Mouse (Mus musculus): ENCODE results near the gene Epop. TPM values are rescaled to one million over a fixed set of nuclear protein-coding genes. Genes with fewer than 3 reads are reported as not detected.

Epop gene
- 3.5 and 3.9 TPM in 2 replicates for polyA plus RNA-seq (2015; fragmentation: Nextera tagmentation; extraction: Ambion mirVana)

DNA sequence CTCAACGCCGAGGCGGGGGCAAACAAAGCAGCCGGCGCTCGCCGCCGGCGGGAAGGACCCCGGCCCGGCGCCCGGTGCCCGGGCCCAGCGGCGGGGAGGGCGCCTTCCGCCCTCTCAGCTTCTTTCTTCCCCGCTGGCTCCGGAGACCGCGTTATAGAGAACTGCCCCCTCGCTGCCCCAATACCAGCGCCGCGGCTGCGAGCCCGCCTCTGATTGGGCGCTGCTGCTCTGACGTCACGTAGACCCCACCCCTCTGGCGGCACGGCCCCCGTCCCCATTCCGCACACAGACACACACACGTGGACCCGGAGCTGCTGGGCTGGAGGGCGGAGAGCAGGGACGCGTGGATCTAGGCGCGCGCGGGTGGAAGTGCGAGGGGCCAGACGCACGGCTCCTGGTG is at the start of gene Epop:
TSS of gene Epop (minus strand) at position 127 of the 400 bp plus-strand sequence.
- Histone ChIP-seq H3K4me1 (peaks cover 29% of the 10 kb centered on the region), H3K27ac (no peak within 1 kb of the TSS), H3K9me3 (replicated peaks) (no peaks in the 10 kb centered on the region), H3K4me3 (peak within 1 kb of the TSS; percentile 69), H3K4me2 (peak within 1 kb of the TSS; percentile 85), H3K27me3 (peaks cover 70% of the 10 kb centered on the region), H3K9ac (peak within 1 kb of the TSS; percentile 81), H3K36me3 (ENCODE audit: poor library complexity, severe bottlenecking) (no peaks in the 10 kb centered on the region)
- WGBS: under 1% methylated on average over 44 of the region's 47 CpGs
- peak; percentile 95 for ATAC-seq

DNA sequence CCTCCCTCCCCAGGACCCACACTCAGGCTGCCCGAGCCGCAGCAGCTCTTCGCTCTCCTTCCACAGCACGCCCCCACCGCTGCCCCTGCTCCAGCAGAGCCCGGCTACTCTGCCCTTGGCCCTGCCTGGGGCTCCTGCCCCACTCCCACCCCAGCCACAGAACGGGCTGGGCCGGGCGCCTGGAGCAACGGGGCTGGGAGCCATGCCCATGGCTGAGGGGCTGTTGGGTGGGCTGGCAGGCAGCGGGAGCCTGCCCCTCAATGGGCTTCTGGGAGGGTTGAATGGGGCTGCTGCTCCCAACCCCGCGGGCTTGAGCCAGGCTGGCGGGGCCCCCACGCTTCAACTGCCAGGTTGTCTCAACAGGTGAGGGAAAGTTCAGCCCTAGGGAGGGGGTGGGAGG is 48.8 kb upstream of the Epop start:
- WGBS: 69% methylated on average over 15 of the region's 15 CpGs
- no peak overlapping the region for H3K4me3 ChIP-seq
- no peak overlapping the region for H3K4me2 ChIP-seq
- H3K9me3 ChIP-seq (replicated peaks): no peaks in the 10 kb centered on the region
- peak overlapping the region; percentile 21; the same call in 1 of the 2 replicates for H3K9ac ChIP-seq
- H3K4me1 ChIP-seq: peaks cover 35% of the 10 kb centered on the region
- H3K27me3 ChIP-seq: no peaks in the 10 kb centered on the region
- 0 out of 2 replicates have a peak, but pooled peaks have one; percentile 39 for ATAC-seq
- peak overlapping the region; percentile 31 for H3K27ac ChIP-seq
- H3K36me3 ChIP-seq (ENCODE audit: poor library complexity, severe bottlenecking): peaks cover 90% of the 10 kb centered on the region

DNA sequence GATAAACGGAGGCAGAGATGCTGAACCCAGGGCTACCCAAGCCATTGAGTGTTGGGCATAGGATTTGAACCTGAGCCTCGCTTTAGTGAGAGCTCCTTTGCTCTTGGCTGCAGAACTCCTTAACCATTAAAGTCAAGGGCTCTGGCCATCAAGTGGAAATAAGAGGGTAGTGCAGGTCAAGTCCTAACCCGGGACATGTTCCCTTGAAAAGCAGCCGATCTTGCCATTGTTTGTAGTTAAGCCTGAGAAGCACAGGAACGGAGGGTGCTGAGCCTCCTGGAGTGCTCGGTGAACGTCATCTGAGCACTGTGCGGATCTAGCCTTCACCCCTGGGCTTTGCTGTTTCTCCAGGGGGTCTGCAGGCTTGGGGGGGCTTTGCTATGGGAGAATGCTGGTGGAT is 48.3 kb upstream of the Epop start:
- no peaks in the 10 kb centered on the region for H3K27me3 ChIP-seq
- no peak for ATAC-seq
- peaks cover 35% of the 10 kb centered on the region for H3K4me1 ChIP-seq
- 31% methylated on average over 8 of the region's 8 CpGs for WGBS
- peaks cover 95% of the 10 kb centered on the region for H3K36me3 ChIP-seq (ENCODE audit: poor library complexity, severe bottlenecking)
- H3K4me2 ChIP-seq: no peak overlapping the region
- 0 out of 2 replicates have a peak overlapping the region, but pooled peaks have one; percentile 21 for H3K9ac ChIP-seq
- no peak overlapping the region; the same call in 1 of the 2 replicates for H3K4me3 ChIP-seq
- H3K27ac ChIP-seq: peak overlapping the region; percentile 31
- no peaks in the 10 kb centered on the region for H3K9me3 ChIP-seq (replicated peaks)

DNA sequence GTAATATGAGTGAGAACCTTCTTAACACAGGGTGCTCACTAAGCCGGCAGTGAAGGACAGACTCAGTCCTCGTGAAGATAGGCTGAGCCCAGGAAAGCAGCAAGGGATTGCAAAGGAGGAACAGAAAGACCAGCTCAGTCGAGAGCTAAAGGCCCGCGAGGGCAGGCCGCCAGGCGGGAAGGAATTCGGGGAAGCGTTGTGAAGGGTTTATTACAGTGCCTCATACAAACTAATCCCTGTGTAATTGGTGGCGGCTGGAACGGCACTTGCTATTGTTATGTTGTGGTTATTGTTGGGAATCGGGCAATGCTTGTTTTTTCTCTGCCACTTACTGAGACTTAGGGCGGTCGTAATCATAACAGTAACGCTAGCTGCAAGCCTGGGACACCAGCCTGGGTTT is 47.9 kb upstream of the Epop start:
- Histone ChIP-seq H3K9ac (peak overlapping the region; percentile 54; the same call in 1 of the 2 replicates), H3K27me3 (no peaks in the 10 kb centered on the region), H3K4me1 (peaks cover 35% of the 10 kb centered on the region), H3K36me3 (ENCODE audit: poor library complexity, severe bottlenecking) (peaks cover 95% of the 10 kb centered on the region), H3K9me3 (replicated peaks) (no peaks in the 10 kb centered on the region), H3K27ac (peak overlapping the region; percentile 31), H3K4me2 (peak overlapping the region; percentile 3; the same call in 1 of the 2 replicates), H3K4me3 (no peak overlapping the region; the same call in 1 of the 2 replicates)
- WGBS: 9% methylated on average over 15 of the region's 15 CpGs
- no peak for ATAC-seq

DNA sequence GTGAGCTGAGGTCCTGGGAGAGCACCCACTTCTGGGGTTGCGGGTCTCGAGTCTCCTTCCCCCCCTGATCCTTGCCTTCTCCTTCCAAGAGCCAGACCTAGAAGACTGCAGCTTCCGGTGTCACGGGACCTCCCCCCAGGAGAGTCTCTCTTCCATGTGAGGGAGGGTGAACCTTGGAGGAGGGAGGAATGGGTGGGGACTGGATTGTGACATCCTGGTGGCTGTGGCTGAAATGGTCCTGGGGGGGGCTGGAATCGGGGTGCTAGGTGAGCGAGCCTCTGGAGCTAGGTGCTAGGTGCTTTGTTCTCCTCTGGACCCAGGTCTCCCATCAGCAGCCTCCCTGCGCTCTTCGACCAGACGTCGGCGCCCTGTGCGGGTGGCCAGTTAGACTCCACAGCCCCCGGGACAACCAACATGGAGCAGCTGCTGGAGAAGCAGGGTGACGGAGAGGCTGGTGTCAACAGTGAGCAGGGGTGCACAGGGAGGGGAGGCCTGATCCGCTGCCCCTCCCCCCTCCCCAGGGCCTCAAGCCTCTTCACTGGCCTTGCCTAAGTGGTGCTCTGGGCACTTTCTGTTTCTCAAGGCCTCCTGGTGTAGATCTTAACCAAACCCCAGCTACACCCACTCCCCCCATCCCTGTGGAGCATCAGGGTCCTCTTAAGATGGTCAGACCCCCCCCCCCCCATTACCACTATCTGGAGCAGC is 46.7 kb upstream of the Epop start:
- WGBS: 78% methylated on average over 15 of the region's 15 CpGs
- no peak overlapping the region for H3K27ac ChIP-seq

DNA sequence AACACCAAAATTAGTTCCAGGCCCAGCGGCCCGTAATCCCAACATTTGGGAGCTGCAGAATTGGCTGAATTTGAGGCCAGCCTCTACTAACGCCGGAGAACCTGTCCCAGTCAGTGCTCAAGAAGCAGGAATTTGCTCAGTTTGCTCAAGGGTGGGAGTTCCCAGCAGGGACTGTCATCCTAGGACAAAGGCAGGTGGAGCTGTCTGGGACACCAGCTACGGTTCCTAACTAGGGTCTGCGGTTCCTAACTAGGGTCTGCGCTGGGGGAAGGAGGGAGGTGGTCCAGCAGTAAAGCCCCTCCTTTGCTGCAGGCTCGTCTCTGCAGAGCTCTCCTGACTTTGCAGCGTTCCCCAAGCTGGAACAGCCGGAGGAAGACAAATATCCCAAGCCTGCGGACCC is 43.6 kb upstream of the Epop start:
- ATAC-seq: no peak
- 77% methylated on average over 11 of the region's 11 CpGs for WGBS
- Histone ChIP-seq H3K36me3 (ENCODE audit: poor library complexity, severe bottlenecking) (peaks cover 99% of the 10 kb centered on the region), H3K27me3 (no peaks in the 10 kb centered on the region), H3K4me1 (peaks cover 52% of the 10 kb centered on the region), H3K27ac (no peak overlapping the region), H3K9ac (no peak overlapping the region), H3K4me2 (no peak overlapping the region), H3K4me3 (no peak overlapping the region), H3K9me3 (replicated peaks) (no peaks in the 10 kb centered on the region)

More for the DNA sequence above, 46.7 kb upstream of the Epop start:
- ATAC-seq: no peak
- H3K4me2 ChIP-seq: no peak overlapping the region
- H3K27me3 ChIP-seq: no peaks in the 10 kb centered on the region
- 0 out of 2 replicates have a peak overlapping the region, but pooled peaks have one; percentile 22 for H3K9ac ChIP-seq
- peaks cover 35% of the 10 kb centered on the region for H3K4me1 ChIP-seq
- no peaks in the 10 kb centered on the region for H3K9me3 ChIP-seq (replicated peaks)
- no peak overlapping the region for H3K4me3 ChIP-seq
- peaks cover 95% of the 10 kb centered on the region for H3K36me3 ChIP-seq (ENCODE audit: poor library complexity, severe bottlenecking)

DNA sequence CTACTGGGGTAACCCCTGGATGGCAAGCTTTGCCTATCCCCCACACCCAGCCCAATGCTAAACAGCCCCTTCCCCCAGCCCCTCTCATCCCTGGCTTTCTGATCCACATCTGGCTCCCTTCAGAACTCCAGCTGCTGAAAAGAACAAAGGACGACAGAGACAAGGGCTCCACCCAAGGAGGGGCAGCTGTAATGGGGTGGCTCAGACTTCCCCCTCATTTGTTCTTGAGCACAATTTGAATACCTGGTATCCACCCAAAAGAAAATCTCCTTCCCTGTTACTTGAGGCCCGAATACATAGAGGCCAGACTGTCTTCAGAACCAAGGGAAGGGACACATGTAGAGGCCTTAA is 41.6 kb upstream of the Epop start:
- H3K4me1 ChIP-seq: peaks cover 32% of the 10 kb centered on the region
- peaks cover 98% of the 10 kb centered on the region for H3K36me3 ChIP-seq (ENCODE audit: poor library complexity, severe bottlenecking)
- no peaks in the 10 kb centered on the region for H3K9me3 ChIP-seq (replicated peaks)
- H3K27ac ChIP-seq: no peak overlapping the region
- no peaks in the 10 kb centered on the region for H3K27me3 ChIP-seq
- H3K9ac ChIP-seq: no peak overlapping the region
- 47% methylated on average over 2 of the region's 2 CpGs for WGBS
- no peak overlapping the region for H3K4me2 ChIP-seq
- ATAC-seq: no peak
- no peak overlapping the region for H3K4me3 ChIP-seq

DNA sequence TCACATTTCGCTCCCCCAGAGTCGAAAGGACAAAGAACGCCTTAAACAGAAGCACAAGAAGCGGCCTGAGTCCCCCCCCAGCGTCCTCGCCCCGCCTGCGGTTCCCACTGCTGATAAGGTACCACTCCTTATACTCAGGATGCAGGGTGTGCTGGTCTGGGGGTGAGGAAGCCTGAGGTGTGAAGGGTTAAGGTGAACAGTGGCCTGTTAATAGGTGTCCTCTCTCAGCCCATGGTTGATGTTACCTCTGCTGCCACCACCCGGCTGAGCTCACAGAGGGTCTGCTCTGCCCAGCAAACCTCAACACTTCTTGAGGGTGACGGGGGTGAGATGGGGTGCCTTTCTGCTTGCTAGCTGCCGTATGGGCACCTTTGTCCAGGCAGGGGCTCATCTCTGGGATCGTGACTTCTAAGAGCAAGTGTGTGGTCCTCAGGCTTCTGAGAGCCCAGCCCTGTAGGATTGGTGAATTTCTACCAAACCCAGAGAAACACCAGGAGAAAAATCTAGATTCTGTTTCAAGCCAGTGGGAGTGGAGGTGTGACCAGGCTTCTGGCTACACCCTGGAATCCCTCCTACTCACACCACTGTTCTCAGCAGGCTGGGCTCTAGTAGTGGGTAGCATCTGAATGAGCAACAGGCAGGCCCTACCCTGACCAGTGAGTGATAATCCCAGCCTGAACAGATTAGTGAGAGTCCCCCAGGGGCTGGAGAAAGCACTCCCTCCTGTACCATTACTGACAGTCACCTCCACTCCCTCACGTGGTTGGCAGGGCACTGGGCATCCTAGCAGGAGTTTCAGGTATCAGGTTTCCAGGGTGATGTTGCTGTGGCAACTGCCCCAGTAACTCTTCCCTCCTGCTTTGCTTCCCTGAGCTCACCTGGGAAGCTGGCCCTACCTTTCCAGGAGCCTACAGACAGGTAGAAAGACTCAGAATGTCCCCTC is 41.0 kb upstream of the Epop start:
- Histone ChIP-seq H3K36me3 (ENCODE audit: poor library complexity, severe bottlenecking) (peaks cover 98% of the 10 kb centered on the region), H3K9me3 (replicated peaks) (no peaks in the 10 kb centered on the region), H3K27ac (peak overlapping the region; percentile 74; the same call in 1 of the 2 replicates), H3K4me2 (peak overlapping the region; percentile 17; the same call in 1 of the 2 replicates), H3K27me3 (no peaks in the 10 kb centered on the region), H3K9ac (no peak overlapping the region), H3K4me3 (no peak overlapping the region), H3K4me1 (peaks cover 29% of the 10 kb centered on the region)
- ATAC-seq: no peak
- 62% methylated on average over 13 of the region's 13 CpGs for WGBS

DNA sequence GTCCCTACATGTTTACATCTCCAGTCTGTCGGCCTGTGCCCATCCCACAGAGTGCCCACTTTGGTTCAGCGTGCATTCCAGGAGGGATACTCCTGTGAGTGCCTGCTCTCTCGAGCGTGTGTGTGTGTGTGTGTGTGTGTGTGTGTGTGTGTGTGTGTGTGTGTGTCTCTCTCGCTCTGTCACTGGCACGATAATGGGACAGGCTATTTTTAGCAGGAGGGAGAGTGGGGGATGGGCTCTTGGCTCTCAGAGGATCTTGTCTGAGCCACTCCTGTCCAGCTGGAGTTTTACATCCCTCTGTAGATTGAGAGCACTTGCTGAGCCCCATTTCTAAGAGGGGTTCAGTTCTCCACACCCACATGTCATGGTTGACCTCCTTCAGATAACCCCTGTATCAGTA is 40.3 kb upstream of the Epop start:
- no peak for ATAC-seq
- WGBS: 30% methylated on average over 5 of the region's 6 CpGs
- H3K4me3 ChIP-seq: no peak overlapping the region
- peaks cover 95% of the 10 kb centered on the region for H3K36me3 ChIP-seq (ENCODE audit: poor library complexity, severe bottlenecking)
- H3K27me3 ChIP-seq: no peaks in the 10 kb centered on the region
- H3K9ac ChIP-seq: peak overlapping the region; percentile 38
- peak overlapping the region; percentile 17 for H3K4me2 ChIP-seq
- no peaks in the 10 kb centered on the region for H3K9me3 ChIP-seq (replicated peaks)
- H3K27ac ChIP-seq: peak overlapping the region; percentile 74
- H3K4me1 ChIP-seq: peaks cover 35% of the 10 kb centered on the region

DNA sequence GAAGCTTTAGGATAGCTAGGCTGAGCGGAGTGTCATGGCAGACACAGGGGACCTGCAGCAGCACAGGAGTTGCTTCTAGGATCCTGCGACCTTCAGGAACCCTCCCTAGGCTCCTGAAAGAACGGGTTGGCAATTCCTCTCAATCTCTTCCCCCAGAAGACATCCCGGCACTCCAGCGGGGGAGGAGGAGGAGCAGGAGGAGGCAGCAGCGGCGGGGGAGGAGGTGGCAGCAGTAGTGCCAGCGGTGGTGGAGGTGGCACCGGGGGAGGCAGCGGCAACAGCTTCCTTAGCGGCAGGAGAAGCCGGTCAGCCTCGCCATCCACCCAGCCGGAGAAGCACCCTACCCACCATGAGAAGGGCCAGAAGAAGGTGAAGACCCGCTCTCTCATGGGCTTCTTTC is 39.8 kb upstream of the Epop start:
- WGBS: 43% methylated on average over 15 of the region's 15 CpGs
- no peak for ATAC-seq
- peak overlapping the region; percentile 38 for H3K9ac ChIP-seq
- H3K27ac ChIP-seq: peak overlapping the region; percentile 74
- H3K4me2 ChIP-seq: peak overlapping the region; percentile 17; the same call in 1 of the 2 replicates
- peaks cover 41% of the 10 kb centered on the region for H3K4me1 ChIP-seq
- no peak overlapping the region for H3K4me3 ChIP-seq
- H3K27me3 ChIP-seq: no peaks in the 10 kb centered on the region
- H3K36me3 ChIP-seq (ENCODE audit: poor library complexity, severe bottlenecking): peaks cover 89% of the 10 kb centered on the region
- no peaks in the 10 kb centered on the region for H3K9me3 ChIP-seq (replicated peaks)

DNA sequence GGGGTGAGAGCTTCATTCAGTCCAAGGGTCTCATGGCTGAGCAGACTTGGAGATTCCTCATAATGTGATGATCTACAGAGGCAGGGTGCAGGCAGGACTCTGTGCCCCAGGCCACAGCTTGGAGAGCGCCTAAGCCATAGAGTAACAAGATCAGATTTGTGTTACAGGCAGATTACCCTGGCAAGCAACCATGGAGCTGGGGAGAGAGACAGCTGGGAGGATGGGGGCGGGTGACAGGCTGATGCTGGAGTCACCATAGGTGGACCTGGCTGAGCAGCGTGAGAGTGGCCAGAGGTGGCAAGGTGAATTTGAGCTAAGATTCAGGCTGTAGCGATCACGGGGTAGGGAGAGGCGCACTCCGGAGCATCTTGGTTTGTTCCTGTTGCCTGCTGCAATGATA is 38.7 kb upstream of the Epop start:
- H3K4me3 ChIP-seq: no peak overlapping the region
- peaks cover 44% of the 10 kb centered on the region for H3K4me1 ChIP-seq
- ATAC-seq: no peak
- H3K27ac ChIP-seq: no peak overlapping the region
- WGBS: 90% methylated on average over 7 of the region's 7 CpGs
- H3K4me2 ChIP-seq: no peak overlapping the region
- H3K36me3 ChIP-seq (ENCODE audit: poor library complexity, severe bottlenecking): peaks cover 78% of the 10 kb centered on the region
- H3K27me3 ChIP-seq: no peaks in the 10 kb centered on the region
- H3K9me3 ChIP-seq (replicated peaks): no peaks in the 10 kb centered on the region
- no peak overlapping the region for H3K9ac ChIP-seq

DNA sequence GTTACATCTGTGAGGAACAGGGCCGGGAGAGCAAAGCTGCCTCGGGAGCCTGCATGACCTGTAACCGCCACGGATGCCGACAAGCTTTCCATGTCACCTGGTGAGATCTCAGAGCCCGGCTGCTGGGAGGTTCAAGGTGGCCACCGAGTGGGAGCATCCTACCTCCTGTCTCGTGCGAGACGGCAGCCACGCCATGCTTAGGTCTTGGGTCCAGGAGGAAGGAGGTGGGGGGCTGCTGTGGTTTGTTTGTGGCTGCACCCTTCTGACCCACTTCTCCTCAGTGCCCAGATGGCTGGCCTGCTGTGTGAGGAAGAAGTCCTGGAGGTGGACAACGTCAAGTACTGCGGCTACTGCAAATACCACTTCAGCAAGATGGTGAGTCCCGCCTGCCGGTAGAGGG is 37.3 kb upstream of the Epop start:
- no peak for ATAC-seq
- H3K36me3 ChIP-seq (ENCODE audit: poor library complexity, severe bottlenecking): peaks cover 64% of the 10 kb centered on the region
- H3K9me3 ChIP-seq (replicated peaks): no peaks in the 10 kb centered on the region
- WGBS: 90% methylated on average over 15 of the region's 15 CpGs
- H3K4me1 ChIP-seq: peaks cover 54% of the 10 kb centered on the region
- H3K4me3 ChIP-seq: no peak overlapping the region
- H3K27me3 ChIP-seq: peaks cover 9% of the 10 kb centered on the region
- H3K9ac ChIP-seq: no peak overlapping the region
- H3K27ac ChIP-seq: no peak overlapping the region
- H3K4me2 ChIP-seq: no peak overlapping the region

Data from forebrain, embryonic 13.5 days (tissue).